Mouse (Mus musculus): Measurements from ENCODE around the gene H6pd. TPM values are rescaled to one million over a fixed set of nuclear protein-coding genes. Genes with fewer than 3 reads are reported as not detected.

The H6pd gene
- polyA plus RNA-seq, 1 experiment: 141 TPM

DNA sequence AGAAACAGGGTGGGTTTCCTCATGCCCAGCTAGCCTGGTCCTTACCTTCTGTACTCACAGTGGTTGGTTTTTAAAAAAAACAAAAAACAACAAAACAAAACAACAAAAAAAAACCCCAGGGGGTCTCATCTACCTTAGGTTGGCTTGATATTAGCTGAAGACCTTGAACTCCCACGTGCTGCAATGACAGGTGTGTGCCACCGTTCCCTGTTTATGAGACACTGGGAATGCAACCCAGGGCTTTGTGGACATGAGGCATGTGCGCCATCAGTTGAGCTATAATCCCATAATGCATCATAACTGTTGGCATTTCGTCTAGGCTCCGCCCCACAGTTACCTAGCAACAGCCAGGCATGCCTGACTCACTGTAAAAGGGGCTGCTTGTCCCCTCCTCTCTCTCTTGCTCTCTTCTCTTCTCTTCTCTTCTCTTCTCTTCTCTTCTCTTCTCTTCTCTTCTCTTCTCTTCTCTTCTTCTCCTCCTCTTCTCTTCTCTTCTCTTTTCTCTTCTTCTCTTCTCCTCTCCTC, 33.0 kb downstream of the H6pd start:
- DNase-seq (ENCODE audit: low read depth): no peak

DNA sequence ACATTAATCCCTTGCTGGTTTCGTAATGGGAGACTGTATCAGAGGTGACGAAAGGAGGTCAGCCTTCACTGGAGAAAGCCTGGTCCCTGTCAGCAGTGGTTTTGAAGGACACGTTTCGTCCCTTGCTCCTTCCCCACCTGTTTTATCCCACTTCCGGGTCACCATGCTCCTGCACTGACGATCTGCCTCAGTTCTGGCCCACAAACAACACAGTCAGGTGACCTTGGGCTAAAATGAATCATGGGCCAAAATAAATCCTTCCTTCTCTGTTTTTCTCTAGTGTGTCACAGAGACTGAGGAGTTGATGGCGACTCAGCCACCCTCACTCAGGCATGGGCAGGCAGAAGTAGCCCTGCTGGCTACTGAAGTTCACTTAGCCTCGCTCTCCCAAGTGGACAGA, 33.5 kb downstream of the H6pd start:
- DNase-seq (ENCODE audit: low read depth): no peak

DNA sequence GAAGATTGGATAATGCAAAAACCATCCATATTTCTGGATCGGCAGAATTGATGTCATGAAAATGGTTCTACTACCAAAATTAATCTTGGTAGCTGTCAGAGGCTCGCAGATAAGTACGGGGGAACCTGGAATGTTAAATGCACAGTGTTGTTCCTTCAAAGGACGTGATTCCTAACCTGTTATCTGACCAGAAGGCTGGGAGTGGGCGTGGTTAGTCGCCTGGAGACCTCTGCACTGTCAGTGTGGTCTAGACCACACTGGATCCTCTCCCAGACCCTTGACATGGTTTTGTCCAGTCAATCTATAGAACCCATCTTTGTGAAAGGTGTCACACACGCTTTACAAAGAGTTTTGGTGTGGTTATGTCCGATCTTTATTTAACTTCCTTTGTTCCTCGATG, 37.4 kb downstream of the H6pd start:
- DNase-seq (ENCODE audit: low read depth): no peak

DNA sequence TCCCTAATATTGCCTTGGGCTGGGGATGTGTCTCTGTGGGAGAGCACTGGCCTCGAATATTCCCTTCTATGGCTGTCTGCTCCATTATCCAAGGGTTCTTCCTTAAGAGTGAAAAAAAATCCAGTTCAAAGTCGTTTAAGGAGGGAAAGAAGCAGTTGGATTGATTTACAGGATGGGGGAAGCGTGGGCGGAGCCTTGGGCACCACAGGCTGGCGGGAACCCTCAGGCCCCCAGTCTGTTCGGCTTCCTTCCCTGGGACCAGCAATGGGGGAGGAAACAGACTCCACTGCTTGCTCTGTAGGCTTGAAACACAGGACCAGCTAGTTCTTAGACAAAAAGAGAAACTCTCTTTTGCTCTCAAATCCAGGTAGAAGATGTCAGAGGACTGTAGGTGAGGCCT, 40.3 kb downstream of the H6pd start:
- DNase-seq (ENCODE audit: low read depth): no peak

DNA sequence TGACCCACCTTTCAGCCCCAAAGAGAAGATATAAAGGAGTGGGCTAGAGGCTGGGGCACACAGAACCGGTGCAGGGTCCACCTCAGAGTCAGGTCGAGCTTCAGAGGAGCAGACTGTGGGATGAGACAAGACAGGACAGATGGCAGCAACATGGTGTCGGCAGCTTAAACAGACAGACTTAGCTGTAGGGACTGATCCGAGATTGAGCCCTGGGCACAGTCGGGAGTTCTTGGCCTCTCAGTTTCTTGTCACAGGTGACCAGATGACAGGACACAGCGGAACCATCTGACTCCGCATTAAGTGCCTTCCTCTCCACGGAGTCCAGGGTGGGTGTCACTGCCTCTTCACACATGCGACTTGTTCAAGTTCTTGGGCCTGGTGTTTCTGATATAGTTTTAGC, 41.9 kb downstream of the H6pd start:
- no peak for DNase-seq (ENCODE audit: low read depth)

DNA sequence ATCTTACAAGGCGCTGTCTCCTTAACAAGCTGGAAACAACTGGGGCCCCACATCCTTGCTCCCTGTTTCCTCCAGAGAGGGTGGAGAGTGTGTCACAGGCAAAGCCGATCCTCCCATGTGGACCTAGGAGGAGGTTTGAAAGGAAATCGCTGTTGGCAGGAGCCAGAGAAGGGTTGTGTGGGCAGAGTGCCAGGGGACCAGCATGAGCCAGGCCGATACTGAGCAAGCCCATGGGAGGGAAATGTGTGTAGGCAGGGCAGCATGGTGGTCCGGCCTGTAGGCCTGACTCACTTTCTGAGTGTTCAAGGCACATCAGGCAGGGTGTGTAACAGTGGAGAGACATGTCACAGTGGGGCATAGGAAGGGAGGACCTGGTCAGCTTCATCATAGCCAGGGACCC, 42.6 kb downstream of the H6pd start:
- DNase-seq (ENCODE audit: low read depth): no peak

DNA sequence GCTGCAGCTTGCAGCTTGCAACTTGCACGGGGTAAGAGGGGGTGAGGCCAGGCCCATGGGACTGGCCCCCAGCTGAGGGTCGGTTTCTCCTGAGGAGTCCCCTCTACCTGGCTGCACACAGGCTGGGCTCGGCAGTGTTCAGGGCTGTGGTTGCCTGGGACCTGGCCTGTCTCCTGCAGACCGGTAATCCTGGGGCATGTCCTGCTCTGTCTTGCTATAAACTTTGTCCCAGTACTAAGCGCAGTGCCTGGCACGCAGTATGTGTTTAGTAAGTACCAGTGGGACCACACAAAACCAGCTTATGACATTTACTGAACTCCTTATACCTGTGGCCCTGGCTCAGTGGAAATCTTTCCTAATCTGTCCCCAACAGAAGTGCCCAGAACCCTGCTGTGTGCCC, 43.2 kb downstream of the H6pd start:
- no peak for DNase-seq (ENCODE audit: low read depth)

DNA sequence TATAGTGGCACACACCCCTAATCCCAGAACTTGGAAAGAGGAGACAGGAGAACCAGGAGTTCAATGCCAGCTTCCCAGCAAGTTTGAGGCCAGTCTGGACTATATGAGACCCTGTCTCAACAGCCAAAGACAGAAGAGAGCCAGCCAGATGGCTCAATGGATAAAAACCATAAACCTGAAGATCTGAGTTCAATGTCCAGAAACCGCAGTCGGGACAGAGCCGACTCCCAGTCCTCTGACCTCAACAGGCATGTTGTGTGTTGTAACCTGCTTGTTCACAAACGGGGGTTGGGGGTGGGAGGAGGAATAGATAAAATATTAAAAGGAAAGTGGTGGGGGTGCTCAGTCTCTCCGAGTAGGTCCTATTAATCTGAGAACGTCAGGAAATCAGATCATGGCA, 43.6 kb downstream of the H6pd start:
- DNase-seq (ENCODE audit: low read depth): no peak

DNA sequence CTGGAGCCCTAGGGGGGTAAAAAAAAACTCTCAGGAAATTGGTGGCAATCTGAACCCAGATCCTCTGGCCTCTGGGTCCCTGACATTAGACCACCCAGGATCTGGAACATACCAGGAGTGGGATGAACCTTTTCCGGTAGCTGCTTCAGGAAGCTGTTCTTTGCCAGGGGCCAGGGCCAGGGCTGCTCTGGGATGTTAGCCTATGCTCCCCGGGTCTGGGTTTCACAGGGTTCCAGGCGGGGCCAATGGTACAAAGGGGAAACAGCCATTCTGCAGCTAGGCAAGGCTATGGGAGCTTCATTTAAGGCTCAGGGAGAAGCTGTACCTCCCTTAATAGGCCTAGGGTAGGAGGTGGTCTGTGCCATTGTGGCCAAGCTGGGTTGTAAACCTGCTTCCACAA, 44.1 kb downstream of the H6pd start:
- DNase-seq (ENCODE audit: low read depth): no peak

DNA sequence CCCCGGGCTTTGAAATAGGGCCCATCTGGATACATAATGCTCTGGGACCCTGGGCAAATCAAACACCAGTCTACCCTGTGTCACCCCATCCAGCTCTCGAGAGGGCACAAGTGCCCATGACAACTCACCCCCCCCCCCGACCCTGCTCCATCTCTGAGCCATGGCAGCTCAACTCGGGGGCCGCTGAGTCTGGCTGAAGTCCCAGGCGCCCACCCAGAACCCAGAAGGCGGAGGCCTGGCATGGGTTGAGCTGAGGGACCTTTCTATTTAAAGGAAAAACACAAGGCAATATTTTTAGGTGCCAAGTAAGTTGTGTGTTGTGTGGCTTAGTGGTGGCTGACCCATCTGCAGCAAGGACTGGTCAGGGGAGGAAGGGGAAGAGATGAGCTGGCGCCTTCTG, 44.5 kb downstream of the H6pd start:
- no peak for DNase-seq (ENCODE audit: low read depth)

DNA sequence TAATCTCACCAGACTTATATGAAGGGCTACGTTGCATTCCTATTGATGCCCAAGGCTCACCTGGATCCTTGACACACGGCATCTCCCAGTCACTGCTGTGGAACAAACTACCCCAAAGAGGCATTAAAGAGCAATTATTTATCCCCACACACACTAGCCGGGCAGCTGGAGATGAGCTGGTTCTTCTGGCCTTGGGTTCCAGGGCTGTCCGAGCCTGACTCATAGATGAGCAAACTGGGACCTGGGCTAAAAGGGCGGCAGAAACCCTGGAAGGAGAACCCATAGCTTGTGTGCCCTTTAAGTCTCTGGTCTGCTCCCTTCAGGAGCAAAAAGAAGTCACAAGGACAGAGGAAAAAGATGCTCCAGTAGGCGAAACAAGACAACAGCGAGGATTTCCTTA, 48.4 kb downstream of the H6pd start:
- no peak for DNase-seq (ENCODE audit: low read depth)

DNA sequence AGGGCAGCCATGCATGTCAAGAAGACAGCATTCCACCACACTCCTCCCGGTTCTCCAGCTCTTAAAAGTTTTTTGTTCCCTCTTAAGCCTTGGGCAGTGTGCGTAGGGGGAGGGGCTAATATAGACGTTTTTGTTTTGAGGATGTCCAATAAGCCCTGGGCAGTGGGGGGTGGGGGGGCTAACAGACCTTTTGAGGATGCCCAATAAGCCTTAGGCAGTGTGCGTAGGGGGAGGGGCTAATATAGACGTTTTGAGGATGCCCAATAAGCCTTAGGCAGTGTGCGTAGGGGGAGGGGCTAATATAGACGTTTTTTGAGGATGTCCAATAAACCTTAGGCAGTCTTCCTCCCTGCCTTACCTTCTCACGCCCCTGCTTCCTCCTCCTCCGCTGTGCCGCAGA, 49.0 kb downstream of the H6pd start:
- no peak for DNase-seq (ENCODE audit: low read depth)

DNA sequence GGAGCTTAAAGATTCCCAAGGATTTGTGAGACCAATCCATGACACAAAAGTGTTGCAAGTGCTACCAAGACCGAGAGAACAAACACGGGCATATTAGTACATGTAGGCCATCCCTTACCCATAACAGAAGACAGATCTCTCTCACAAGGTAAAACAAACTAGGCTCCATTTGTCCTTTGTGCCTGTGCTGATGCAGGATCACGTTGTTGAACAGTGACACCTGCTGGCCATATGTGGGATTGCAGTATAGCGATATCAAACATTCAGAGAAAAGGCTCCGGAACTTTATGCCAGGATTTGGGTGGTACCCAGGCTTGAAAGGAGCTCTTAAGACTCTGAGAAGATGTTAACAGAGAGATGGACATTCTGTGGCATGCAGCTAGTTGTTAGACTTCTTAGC, 50.3 kb downstream of the H6pd start:
- no peak for DNase-seq (ENCODE audit: low read depth)

DNA sequence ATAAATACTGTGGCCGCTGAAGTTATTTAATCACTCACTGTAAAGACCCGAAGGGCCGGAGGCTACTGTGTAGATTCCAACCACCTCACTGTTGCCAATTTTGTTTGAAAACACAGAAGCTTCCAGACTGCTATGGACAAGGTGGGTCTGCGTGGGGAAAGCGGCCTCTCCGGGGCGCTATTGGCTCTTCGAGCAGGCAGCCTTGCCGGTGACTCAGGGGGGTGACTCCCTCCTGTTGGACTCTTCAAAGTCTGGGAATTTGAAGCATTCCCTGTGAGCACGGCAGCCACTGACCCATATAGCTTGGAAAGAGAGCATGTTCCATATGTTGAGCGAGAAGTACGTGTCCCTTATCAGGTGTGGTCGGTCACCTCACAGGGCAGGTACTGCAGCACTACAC, 52.8 kb downstream of the H6pd start:
- DNase-seq (ENCODE audit: low read depth): no peak

DNA sequence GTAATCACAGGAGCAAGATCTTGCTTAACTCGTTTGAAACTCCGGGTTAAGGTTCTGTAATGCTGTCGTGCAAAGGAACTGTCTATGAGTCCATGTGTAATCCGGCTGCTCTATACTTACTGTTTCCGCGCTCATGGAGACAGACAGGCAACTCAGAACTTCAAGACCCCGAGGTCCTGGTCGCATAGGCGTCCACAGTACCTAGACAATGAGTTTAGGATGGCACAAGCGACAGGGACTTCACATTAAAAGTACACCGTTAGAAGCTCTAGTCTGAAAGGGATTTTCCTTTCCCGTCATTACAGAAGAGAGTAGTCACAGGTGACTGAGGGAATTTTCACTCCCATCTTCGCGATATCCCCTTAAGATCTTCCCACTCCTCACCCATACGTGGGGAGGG, 53.2 kb downstream of the H6pd start:
- no peak for DNase-seq (ENCODE audit: low read depth)

DNA sequence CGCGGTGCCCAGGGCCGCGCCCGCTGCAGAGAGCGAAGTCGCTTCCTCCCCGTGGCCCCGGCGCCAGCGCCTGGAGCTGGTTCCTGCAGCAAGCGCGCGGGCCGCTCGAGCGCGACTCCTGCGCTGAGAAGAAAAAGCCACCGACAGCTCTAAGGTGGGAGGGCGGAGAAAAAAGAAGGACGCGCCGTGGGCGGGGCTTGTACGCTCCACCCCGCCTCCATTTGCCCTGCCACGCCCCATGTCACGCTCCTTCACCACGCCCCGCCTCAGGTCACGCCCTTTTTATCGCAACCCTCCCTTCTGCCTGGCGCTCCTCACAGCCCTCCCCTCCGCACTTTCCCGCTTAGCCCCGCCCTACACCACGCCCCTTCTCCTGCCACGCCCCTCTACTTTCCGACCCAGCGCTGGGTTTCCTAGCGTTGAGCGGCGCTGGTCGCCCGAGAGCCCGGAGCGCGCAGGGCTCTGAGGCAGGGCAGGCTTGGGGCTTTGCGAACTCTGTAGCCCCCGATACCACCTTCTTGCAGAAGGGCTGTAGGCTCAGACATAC, 53.9 kb downstream of the H6pd start, which contains the start of gene Spsb1:
Spsb1 (minus strand) TSS at position 151 of the 547 bp plus-strand sequence.
- no peak for DNase-seq (ENCODE audit: low read depth)

DNA sequence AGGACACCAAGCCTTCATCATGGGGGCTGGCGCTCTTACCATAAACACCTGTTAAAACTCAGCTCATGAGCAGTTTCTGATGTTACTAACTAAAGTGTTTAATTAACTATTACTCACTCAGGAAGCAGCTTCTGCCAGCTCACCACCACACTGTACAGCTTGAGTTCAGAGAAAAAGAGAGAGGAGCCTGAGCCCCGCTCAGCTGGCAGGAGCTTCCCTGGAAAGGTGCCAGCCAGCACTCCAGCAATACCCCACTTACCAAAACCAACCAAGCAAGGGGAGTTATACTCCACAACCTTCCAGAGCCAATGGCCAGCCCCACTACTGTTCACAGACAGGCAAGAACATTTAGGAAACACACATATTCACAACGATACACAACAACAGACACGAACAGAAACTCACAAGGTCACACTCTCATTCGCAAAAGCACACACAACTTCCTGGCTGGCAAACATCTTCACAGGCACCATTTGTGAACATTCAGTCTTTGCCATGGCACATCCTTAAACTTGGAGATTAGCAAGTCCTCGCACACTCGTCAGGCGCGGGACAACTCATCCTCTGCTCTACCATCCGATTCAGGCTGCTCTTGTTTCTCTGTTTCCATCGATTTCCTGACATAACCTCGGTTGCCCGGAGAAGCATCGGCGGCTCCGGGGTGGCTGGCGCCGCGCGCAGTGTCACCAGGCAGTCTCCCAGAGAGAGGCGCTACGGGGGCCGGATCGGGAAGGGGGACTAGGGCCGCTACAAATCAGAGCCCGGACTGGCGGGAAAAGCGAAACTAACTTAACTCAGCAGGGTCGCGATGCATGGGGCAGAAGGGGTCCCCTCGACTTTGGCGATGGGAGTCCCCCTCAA, 55.0 kb downstream of the H6pd start:
- DNase-seq (ENCODE audit: low read depth): no peak

DNA sequence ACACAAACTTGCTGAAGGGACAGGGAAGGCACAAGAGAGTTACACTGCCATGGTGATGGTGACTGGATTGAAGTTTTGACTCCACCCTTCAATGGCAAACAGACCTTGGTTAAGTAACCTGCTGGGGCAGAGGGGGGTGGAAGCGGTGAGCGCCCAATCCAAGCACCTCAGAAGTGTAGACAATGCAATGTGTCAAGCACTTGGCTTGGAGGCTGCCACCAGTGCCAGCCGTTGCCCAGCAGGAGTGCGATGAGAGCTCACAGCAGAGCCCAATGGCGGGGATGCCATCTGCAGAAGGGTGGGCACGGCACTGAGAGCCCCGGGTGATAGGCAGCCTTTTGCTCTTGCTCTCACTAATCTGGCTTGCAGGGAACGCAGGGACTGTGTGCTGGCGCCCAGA, 56.6 kb downstream of the H6pd start:
- no peak for DNase-seq (ENCODE audit: low read depth)

DNA sequence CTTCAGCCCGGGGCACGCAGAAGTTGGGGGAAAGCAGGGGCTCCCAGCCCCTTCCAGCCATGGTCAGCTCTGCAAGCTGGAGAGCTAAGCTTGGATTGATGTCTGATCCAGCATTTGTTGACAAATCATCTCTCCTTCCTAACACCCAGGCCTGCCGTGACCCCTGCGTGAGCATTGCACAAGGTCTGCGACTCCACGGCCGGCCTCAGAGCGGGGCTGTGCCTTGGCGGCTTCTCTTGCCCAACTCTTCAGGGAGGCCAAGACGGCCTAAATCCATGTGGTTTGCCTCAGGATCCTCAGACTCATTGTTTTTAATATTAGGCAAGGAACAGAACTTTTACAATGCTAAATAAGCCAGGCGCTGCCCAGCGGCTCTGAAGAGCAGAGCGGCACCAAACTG, 57.6 kb downstream of the H6pd start:
- DNase-seq (ENCODE audit: low read depth): no peak

DNA sequence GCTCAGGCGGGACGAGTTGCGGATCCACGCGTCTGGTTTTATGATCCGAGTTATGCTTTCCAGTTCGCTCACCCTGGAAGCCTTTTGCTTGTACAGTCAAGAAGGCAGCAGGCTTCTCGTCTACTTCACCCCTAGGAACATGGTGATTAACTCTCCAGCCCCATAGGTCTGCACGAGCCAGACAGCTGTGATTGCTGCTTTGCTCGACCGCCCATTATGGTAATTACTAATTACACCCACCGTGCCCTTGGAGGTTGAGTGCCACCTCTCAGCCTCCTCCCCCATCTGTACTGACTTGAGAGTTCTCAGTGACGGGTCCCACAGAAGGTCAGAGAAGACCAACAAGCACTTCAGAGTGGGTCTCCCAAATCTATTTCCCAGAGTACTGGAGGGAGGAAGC, 59.1 kb downstream of the H6pd start:
- DNase-seq (ENCODE audit: low read depth): no peak

DNA sequence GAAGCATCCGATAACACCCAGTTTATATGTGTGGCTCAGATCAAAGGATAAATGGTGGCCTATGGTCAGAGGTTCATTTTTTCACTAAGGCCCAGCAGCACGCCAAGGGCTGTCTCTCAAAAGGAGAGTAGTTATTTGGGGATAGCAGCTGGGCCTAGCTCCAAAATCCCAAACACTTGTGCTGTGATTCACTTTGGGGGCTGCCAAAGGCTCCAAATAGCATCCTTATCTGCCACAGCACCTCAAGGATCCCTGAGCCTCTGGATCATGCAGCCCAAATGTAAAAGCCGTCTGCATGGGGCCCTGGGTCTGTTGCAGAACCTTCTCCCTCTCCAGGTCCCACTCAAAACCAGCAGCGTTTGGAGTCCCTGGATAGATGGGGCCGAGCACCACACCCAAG, 60.7 kb downstream of the H6pd start:
- DNase-seq (ENCODE audit: low read depth): no peak

DNA sequence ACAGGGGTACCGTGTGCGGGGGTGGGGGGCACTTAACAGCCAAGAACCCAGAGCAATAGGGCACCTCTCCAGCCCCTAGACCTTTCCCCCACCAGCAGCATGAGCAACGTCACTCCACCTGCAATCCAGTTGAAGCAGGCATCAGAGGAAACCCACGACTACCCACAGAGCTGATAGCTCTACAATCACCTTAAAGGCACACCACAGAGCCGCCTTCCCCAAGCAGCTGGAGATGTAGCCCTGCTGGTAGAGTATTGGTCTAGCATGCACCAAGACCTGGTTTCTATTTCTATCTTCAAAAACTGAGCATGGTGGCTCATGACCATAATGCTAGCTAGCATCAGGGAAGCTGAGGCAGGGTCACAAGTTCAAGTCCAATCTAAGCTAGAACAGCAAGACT, 61.4 kb downstream of the H6pd start:
- DNase-seq (ENCODE audit: low read depth): no peak

DNA sequence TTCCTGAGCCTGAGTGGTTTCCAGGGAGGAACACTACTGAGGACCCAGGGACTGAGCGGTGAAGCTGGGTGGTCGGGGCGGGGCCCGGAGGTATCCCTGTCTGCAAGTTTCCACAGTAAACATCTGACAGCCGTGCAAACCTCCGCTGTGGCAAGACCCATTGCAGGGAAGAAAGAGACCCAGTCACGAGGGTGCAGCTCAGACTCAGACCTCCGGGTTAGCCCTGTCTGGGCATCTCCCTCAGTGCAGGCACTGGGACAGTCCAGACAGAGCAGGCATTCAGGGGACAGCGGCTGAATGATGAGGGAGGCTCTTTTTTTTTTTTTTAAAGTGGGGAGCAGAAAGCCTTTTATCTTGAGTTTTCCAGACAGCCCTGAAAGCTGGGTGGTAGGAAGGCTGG, 63.6 kb downstream of the H6pd start:
- no peak for DNase-seq (ENCODE audit: low read depth)

DNA sequence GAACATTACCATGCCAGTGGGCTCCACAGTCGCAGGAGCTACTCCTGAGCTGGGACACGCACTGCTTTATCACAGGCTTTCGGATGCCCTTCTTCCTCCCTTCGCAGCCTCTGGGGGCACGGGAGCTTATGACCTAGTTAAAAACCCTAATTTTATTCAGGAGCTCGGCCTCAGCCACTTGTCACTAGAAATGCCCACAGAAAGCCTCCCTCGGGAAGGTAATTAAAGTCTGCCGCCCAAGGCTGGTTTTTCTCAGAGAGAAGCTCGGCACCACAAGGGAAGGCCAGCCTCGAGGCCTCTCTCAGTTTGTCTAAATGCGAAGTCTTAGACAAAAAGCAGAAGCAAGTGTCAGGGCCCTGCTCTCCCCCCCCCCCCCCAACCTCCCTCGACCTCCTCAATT, 64.6 kb downstream of the H6pd start:
- DNase-seq (ENCODE audit: low read depth): no peak

All from gonadal fat pad, adult 2 months (tissue).